Mouse (Mus musculus) adipocyte (in vitro differentiated cells): ENCODE data around the gene Slc38a4.

Experiments used
- DNase-seq: peaks from one replicate; pipeline ENCODE4 v3.0.0-alpha.2; 2016; ENCODE audit warnings: low spot score

Slc38a4 gene

GRCm38 (mm10) chr15:97054131-97054530 is 1.6 kb downstream of the Slc38a4 start:
- DNase-seq: no peak

GRCm38 (mm10) chr15:97050436-97050835 is 5.3 kb downstream of the Slc38a4 start:
- DNase-seq: no peak

GRCm38 (mm10) chr15:97050011-97050410 is 5.7 kb downstream of the Slc38a4 start:
- DNase-seq: no peak

GRCm38 (mm10) chr15:97049281-97049841 is 6.4 kb downstream of the Slc38a4 start:
- no peak for DNase-seq

- no peak for DNase-seq
Measured at GRCm38 (mm10) chr15:97048267-97048666, 7.5 kb downstream of the Slc38a4 start.

GRCm38 (mm10) chr15:97043921-97044320 is 11.8 kb downstream of the Slc38a4 start:
- no peak for DNase-seq

- DNase-seq: peak; percentile 38
Measured at GRCm38 (mm10) chr15:97042001-97042491, 13.7 kb downstream of the Slc38a4 start.

- no peak for DNase-seq
Measured at GRCm38 (mm10) chr15:97041182-97041581, 14.6 kb downstream of the Slc38a4 start.

GRCm38 (mm10) chr15:97037710-97038109 is 18.0 kb downstream of the Slc38a4 start:
- no peak for DNase-seq

GRCm38 (mm10) chr15:97035892-97036291 is 19.9 kb downstream of the Slc38a4 start:
- DNase-seq: no peak

- DNase-seq: no peak
Measured at GRCm38 (mm10) chr15:97033485-97033991, 22.2 kb downstream of the Slc38a4 start.

GRCm38 (mm10) chr15:97031886-97032285 is 23.9 kb downstream of the Slc38a4 start:
- no peak for DNase-seq

- DNase-seq: no peak
Measured at GRCm38 (mm10) chr15:97030984-97031492, 24.7 kb downstream of the Slc38a4 start.

- no peak for DNase-seq
Measured at GRCm38 (mm10) chr15:97030136-97030535, 25.6 kb downstream of the Slc38a4 start.

GRCm38 (mm10) chr15:97029064-97029791 is 26.5 kb downstream of the Slc38a4 start:
- DNase-seq: no peak

- no peak for DNase-seq
Measured at GRCm38 (mm10) chr15:97028651-97029050, 27.1 kb downstream of the Slc38a4 start.

GRCm38 (mm10) chr15:97028046-97028634 is 27.6 kb downstream of the Slc38a4 start:
- DNase-seq: no peak

GRCm38 (mm10) chr15:97026670-97027069 is 29.1 kb downstream of the Slc38a4 start:
- DNase-seq: no peak

GRCm38 (mm10) chr15:97022764-97023163 is 33.0 kb downstream of the Slc38a4 start:
- no peak for DNase-seq

- no peak for DNase-seq
Measured at GRCm38 (mm10) chr15:97022213-97022612, 33.5 kb downstream of the Slc38a4 start.

- DNase-seq: no peak
Measured at GRCm38 (mm10) chr15:97020221-97020620, 35.5 kb downstream of the Slc38a4 start.

GRCm38 (mm10) chr15:97019323-97019722 is 36.4 kb downstream of the Slc38a4 start:
- DNase-seq: no peak

- DNase-seq: no peak
Measured at GRCm38 (mm10) chr15:97017195-97017594, 38.6 kb downstream of the Slc38a4 start.
